Mouse (Mus musculus) kidney, embryonic 15.5 days (tissue): Measurements from ENCODE around the gene Thrap3. TPM values are rescaled to one million over a fixed set of nuclear protein-coding genes. Genes with fewer than 3 reads are reported as not detected.
A peak's percentile ranks its signal among the peaks of the same experiment; 100 is the strongest.
"Not testable (repeated sequence)": the region's sequence is repeated elsewhere in the genome, so short reads cannot be mapped to it uniquely, and the experiment has no call there.

ENCODE experiments used
- ATAC-seq: fragments of 200-750 bp; cut with Nextera tagmentation; replicated peaks from 2 replicates; pipeline ENCODE4 v1.8.0; 2017; ENCODE audit warnings: moderate TSS enrichment; ENCODE audit not compliant: low FRiP score
- H3K27ac ChIP-seq: fragments of 300-500 bp; sonication (generic); 2 replicates; pipeline ENCODE4 v1.5.1; 2015; ENCODE audit warnings: mild to moderate bottlenecking, inconsistent platforms
- H3K27me3 ChIP-seq: fragments of 300-500 bp; sonication (generic); 2 replicates; pipeline ENCODE4 v1.6.1; 2015; ENCODE audit warnings: inconsistent platforms
- H3K36me3 ChIP-seq: fragments of 300-500 bp; sonication (generic); 2 replicates; pipeline ENCODE4 v1.6.1; 2015; ENCODE audit warnings: inconsistent platforms
- H3K4me1 ChIP-seq: fragments of 300-500 bp; sonication (generic); 2 replicates; pipeline ENCODE4 v1.6.1; 2015; ENCODE audit warnings: inconsistent platforms
- H3K4me2 ChIP-seq: fragments of 300-500 bp; sonication (generic); 2 replicates; pipeline ENCODE4 v1.6.1; 2015; ENCODE audit warnings: moderate library complexity, mild to moderate bottlenecking, inconsistent platforms
- H3K4me3 ChIP-seq: fragments of 300-500 bp; sonication (generic); replicated peaks from 2 replicates; pipeline ENCODE4 v1.5.1; 2015; ENCODE audit warnings: mild to moderate bottlenecking, inconsistent platforms
- H3K9ac ChIP-seq: fragments of 300-500 bp; sonication (generic); 2 replicates; pipeline ENCODE4 v1.6.1; 2015; ENCODE audit warnings: mild to moderate bottlenecking, inconsistent platforms
- H3K9me3 ChIP-seq: fragments of 300-500 bp; sonication (generic); replicated peaks from 2 replicates; pipeline ENCODE4 v1.6.1; 2016; ENCODE audit warnings: inconsistent platforms
- WGBS: fragments of 180-500 bp; shearing (Covaris S2); methylation state at CpG from one replicate; pipeline ENCODE4 v1.1.7; 2015; ENCODE audit warnings: mixed read lengths; 5-methylcytosine and 5-hydroxymethylcytosine counted together
- polyA plus RNA-seq: library from polyadenylated mRNA; unstranded; fragments of >200 nt; fragmentation: Nextera tagmentation; extraction: Ambion mirVana; gene quantifications from 2 replicates; pipeline ENCODE4 v1.2.1, GENCODE M21; 2015

Thrap3 gene
- polyA plus RNA-seq, 1 experiment from 2014 or later = 230 TPM

DNA sequence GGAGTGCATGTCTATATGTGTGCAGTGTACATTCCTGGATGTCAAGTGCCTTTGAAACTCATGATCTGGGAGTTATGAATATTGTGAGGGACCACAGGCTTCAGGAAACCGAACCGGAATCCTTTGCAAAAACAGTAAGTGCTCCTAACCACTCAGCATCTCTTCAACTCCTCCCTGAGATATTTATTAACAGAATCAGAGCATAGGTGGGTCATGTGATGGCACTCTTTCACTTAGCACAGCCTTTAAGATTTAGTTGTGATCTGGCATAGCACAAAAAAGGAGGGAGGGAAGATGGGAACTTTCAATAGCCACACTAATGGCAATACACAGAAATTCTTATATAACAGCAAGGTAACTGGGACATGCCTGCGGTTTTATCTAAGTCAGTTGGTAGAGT lies 15.5 kb downstream of the Thrap3 start:
- ATAC-seq = no peak
- Histone ChIP-seq H3K27me3 (no peaks in the 10 kb centered on the region), H3K4me2 (no peak overlapping the region), H3K36me3 (peaks cover 85% of the 10 kb centered on the region), H3K9me3 (no peaks in the 10 kb centered on the region), H3K27ac (no peak overlapping the region), H3K9ac (no peak overlapping the region), H3K4me3 (no peak overlapping the region), H3K4me1 (peaks cover 13% of the 10 kb centered on the region; the same call in 1 of the 2 replicates)
- 86% methylated on average over 3 of the region's 3 CpGs for WGBS

DNA sequence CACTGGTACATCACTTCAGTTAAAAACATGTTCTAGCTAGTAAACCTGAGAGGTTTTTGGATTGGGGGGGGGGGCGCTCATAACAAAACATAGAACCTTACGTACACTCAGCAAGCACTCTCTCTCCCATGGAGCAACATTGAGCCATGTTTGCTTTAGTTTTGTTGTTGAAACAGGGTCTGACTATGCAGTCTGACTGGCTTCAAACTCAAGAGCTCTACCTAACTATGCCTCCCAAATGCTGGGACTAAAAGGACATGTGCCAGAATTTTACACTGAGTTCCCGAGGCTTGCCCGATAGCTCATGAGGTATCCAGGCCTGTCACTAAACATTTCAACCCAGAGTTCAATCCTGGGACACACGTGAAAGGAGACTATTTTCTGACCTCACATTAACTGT lies 19.5 kb downstream of the Thrap3 start:
- H3K27me3 ChIP-seq = no peaks in the 10 kb centered on the region
- peaks cover 87% of the 10 kb centered on the region for H3K36me3 ChIP-seq
- no peak overlapping the region for H3K27ac ChIP-seq
- H3K4me3 ChIP-seq = no peak overlapping the region
- no peak overlapping the region for H3K9ac ChIP-seq
- WGBS = 87% methylated on average over 5 of the region's 5 CpGs
- no peak for ATAC-seq
- no peak overlapping the region for H3K4me2 ChIP-seq
- no peaks in the 10 kb centered on the region for H3K9me3 ChIP-seq
- peaks cover 9% of the 10 kb centered on the region; the same call in 1 of the 2 replicates for H3K4me1 ChIP-seq

DNA sequence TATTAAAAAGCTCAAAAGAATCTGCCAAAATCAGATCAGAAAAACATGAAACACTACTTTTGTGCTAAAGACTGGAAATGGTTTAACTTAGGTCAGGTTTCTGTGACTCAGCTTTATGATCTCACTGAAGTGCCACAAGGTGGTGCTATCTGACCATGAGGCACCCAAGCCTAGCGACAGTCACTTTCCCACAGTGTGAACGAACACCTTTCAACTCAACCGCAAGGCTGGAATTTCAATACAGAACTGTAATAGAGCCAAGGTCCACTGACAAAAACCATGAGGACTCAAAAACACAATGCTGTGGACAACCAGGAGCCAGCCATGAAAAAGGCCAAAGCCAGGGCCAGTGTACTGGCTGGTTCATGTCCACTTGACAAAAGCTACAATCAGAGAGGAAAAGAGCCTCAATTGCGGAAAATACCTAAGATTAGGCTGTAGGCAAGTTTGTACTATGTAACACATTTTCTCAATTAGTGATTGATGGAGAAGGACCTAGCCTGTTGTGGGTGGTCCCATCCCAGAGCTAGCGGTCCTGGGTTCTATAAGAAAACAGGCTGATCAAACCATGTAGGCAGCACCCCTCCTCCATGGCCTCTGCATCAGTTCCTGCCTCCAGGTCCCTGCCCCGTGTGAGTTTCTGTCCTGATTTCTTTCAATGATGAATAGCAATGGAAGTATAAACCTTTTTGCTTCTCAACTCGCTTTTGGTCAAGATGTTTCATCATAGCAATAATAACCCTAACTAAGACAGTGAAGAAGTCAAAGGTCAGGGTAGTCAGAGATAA lies 21.2 kb downstream of the Thrap3 start:
- no peaks in the 10 kb centered on the region for H3K27me3 ChIP-seq
- H3K27ac ChIP-seq = peak overlapping the region; percentile 16; the same call in 1 of the 2 replicates
- H3K4me1 ChIP-seq = no peaks in the 10 kb centered on the region
- no peak overlapping the region for H3K9ac ChIP-seq
- H3K9me3 ChIP-seq = no peaks in the 10 kb centered on the region
- 56% methylated on average over 7 of the region's 7 CpGs for WGBS
- no peak overlapping the region for H3K4me2 ChIP-seq
- H3K4me3 ChIP-seq = no peak overlapping the region
- H3K36me3 ChIP-seq = peaks cover 89% of the 10 kb centered on the region
- 0 out of 2 replicates have a peak, but pooled peaks have one; percentile 49 for ATAC-seq

DNA sequence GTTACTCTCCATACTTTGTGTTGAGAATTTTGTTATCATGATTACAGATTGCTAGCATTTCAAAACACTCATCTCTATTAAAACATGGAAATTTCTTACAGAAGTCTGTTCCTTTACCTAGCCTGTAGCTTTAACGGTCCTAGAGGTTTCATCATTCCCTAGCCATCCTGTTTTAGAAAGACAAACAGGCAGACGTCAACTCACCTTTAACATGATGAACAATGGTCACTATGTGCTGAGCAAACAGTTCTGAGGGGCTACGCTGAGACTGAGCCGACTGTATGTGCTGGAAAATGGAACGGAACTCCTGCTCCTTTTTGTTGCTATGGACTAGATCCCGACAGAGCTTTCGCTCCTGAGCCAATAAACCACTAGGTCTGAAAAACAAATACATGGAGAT lies 26.6 kb downstream of the Thrap3 start:
- not testable (repeated sequence) for ATAC-seq
- WGBS = 91% methylated on average over 7 of the region's 7 CpGs

DNA sequence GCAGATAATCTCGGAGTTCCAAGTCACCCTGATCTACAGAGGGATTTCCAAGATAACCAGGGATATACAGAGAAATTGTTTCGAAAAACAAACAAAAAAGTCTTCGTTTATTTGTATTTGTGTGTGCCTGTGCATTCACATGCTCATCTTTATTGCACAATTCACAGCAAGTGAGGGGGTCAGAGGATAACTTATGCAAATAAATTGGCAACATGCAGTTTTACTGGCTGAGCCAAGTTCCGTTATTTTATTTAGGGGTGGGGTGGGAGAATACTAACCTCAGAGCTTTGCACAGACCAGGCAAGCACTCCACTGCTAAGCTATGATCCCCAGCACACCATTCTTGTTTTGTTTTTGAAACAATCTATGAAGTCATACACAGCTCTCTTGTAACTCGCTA lies 28.8 kb downstream of the Thrap3 start:
- no peaks in the 10 kb centered on the region for H3K4me1 ChIP-seq
- no peak for ATAC-seq
- H3K27me3 ChIP-seq = no peaks in the 10 kb centered on the region
- WGBS = 91% methylated on average over 5 of the region's 5 CpGs
- no peak overlapping the region for H3K4me3 ChIP-seq
- no peak overlapping the region for H3K9ac ChIP-seq
- H3K9me3 ChIP-seq = no peaks in the 10 kb centered on the region
- H3K4me2 ChIP-seq = no peak overlapping the region
- peaks cover 92% of the 10 kb centered on the region for H3K36me3 ChIP-seq
- no peak overlapping the region for H3K27ac ChIP-seq

More for the DNA sequence above, 26.6 kb downstream of the Thrap3 start:
- H3K9me3 ChIP-seq, H3K4me1 ChIP-seq, H3K27me3 ChIP-seq, H3K9ac ChIP-seq, H3K4me2 ChIP-seq, H3K4me3 ChIP-seq, H3K27ac ChIP-seq: not testable (repeated sequence)
- H3K36me3 ChIP-seq = peaks cover 92% of the 10 kb centered on the region

DNA sequence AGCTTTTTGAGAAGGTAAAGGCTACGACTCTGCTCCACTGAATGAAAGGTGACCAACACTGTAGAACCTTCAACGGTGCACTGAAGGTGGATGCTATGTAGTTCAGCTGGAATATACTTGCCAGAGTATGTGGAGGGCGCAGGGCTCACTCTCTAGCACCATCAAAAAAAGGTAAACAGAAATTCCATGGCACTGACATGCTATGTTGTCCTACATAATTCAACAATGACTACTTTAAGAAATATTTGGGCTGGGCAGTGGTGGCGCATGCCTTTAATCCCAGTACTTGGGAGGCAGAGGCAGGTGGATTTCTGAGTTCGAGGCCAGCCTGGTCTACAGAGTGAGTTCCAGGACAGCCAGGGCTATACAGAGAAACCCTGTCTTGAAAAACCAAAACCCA lies 31.8 kb downstream of the Thrap3 start:
- H3K36me3 ChIP-seq = peaks cover 97% of the 10 kb centered on the region
- not testable (repeated sequence) for ATAC-seq

DNA sequence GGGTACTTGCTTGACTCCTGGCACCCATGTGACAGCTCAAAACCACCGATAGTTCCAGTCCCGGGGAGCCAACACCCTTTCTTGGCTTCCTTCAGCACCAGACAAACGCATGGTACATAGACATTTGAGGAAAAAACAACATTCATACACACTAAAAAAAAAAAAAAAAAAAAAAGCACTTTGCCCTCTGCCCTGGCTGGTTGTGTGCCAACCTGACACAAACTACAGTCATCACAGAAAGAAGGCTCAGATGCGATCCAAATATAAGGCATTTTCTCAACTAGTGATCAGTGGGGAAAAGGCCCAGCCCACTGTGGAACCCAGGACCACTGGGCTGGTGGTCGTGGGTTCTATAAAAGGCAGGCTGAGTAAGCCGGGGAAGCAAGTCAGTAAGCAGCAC lies 33.7 kb downstream of the Thrap3 start:
- Histone ChIP-seq H3K36me3 (peaks cover 83% of the 10 kb centered on the region), H3K27ac (no peak overlapping the region), H3K4me1 (no peaks in the 10 kb centered on the region; the same call in 1 of the 2 replicates), H3K27me3 (no peaks in the 10 kb centered on the region), H3K9ac (no peak overlapping the region), H3K4me3 (no peak overlapping the region), H3K9me3 (no peaks in the 10 kb centered on the region), H3K4me2 (no peak overlapping the region)
- no peak for ATAC-seq
- 84% methylated on average over 6 of the region's 6 CpGs for WGBS

More for the DNA sequence above, 31.8 kb downstream of the Thrap3 start:
- not testable (repeated sequence) for H3K4me3 ChIP-seq, H3K4me2 ChIP-seq, H3K27me3 ChIP-seq, H3K27ac ChIP-seq, H3K4me1 ChIP-seq, H3K9ac ChIP-seq, H3K9me3 ChIP-seq
- WGBS = 96% methylated on average over 5 of the region's 5 CpGs

DNA sequence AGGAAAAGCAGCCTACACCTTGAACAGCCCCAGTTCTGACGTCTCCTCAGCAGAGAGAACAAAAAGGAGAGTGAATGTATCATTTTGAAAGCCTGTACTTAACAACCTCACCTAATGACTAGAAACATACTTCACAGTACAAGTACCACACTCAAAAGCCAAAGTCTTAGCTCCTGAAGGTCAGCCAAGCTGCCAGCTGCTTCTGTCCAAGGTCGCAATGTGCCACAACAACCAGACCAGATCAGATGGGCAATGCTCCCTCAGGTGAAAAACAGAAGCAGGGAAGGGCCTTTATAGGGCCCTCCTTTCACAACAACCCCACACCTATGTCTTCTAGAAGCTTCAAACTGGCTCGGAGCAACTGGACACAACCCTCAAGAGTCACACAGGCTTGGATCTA lies 36.5 kb downstream of the Thrap3 start:
- no peak overlapping the region for H3K27ac ChIP-seq
- no peak overlapping the region for H3K4me2 ChIP-seq
- whole genome bisulfite sequencing = 78% methylated on average over 3 of the region's 3 CpGs
- ATAC-seq = no peak
- H3K36me3 ChIP-seq = peaks cover 57% of the 10 kb centered on the region
- no peaks in the 10 kb centered on the region for H3K27me3 ChIP-seq
- no peak overlapping the region for H3K4me3 ChIP-seq
- no peaks in the 10 kb centered on the region for H3K9me3 ChIP-seq
- H3K9ac ChIP-seq = no peak overlapping the region
- peaks cover 25% of the 10 kb centered on the region for H3K4me1 ChIP-seq

DNA sequence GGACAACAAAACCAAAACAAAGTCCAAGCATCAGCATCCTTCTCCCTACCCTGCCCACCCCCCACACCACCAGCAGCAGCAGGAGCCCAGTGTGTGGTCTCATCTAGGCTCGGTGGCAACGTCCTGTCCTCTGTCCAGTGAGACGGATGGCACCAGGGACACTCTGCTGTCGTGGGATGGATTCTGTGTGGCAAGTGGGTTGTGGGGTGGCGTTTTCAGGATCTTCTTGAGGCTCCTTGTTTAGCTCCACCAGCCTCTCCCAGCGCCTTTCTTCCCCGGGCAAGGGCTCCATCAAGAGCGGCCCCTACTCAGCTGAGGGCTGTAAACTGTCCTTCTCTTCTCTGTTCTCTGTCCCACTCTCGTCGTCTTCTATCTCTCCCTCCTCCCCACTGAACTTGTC lies 37.5 kb downstream of the Thrap3 start:
- whole genome bisulfite sequencing = 71% methylated on average over 10 of the region's 10 CpGs
- H3K4me1 ChIP-seq = peaks cover 28% of the 10 kb centered on the region

DNA sequence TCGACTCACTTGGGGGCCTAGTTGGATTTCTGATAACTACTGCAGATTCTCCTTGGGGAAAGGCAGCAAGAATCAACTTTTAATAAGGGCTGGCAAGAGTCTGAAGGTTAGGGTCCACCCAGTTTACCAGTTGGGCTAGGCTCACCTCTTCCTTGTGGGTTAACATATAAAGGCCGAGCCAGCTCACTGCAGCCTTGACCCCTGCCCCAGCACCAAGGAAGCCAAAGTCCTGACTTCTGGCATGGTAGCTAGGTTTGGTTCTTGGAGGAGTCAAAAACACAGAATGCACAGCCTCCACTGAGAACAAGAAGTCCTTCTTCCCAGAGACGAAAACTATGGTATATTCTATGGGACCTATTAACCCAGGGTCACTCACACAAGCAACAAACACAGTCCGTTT lies 38.9 kb downstream of the Thrap3 start:
- WGBS = 45% methylated on average over 4 of the region's 4 CpGs
- Histone ChIP-seq H3K9me3 (no peaks in the 10 kb centered on the region), H3K27me3 (no peaks in the 10 kb centered on the region), H3K9ac (no peak overlapping the region), H3K4me2 (peak overlapping the region; percentile 97), H3K27ac (peak overlapping the region; percentile 90), H3K36me3 (peaks cover 34% of the 10 kb centered on the region), H3K4me1 (peaks cover 33% of the 10 kb centered on the region), H3K4me3 (peak overlapping the region; percentile 63; the same call in 1 of the 2 replicates)
- ATAC-seq = no peak

More for the DNA sequence above, 37.5 kb downstream of the Thrap3 start:
- not testable (repeated sequence) for H3K27ac ChIP-seq, H3K27me3 ChIP-seq, H3K4me3 ChIP-seq, H3K9me3 ChIP-seq, ATAC-seq, H3K9ac ChIP-seq, H3K4me2 ChIP-seq
- H3K36me3 ChIP-seq = peaks cover 48% of the 10 kb centered on the region

DNA sequence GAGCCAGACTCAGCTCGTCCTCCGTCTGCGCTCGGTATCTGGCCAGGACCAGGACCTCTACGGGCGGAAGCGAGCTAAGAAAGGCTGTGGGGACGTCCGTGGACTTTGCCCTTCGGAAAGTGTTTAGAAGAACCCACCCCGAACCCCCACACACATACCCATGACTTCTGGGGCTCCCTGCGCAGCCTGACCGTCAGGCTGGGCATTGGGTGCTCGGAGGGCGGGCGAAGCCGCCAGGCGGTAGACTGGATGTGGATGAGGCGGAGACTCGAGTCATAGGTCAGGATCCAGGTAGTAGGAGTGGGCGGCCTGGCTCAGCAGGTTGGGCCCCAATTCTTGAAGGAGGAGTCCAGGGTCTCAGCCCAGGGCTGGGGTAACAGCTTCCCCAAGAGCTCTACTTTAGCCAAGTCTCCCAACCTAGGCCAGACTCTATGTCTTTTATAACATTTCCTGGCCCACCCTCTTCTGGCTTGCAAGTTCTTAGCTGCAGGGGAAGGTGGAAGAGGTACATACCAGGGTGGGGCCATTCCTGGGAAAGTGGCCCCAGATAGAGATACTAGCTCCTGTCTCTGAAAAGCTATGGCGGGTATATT lies 39.4 kb downstream of the Thrap3 start, which contains the start of gene Sh3d21:
Gene Sh3d21, minus strand, starts transcription at position 425 of the 593 bp plus-strand sequence.
- Histone ChIP-seq H3K27me3 (no peaks in the 10 kb centered on the region), H3K4me3 (peak within 1 kb of the TSS; percentile 63), H3K9ac (peak within 1 kb of the TSS; percentile 71), H3K27ac (peak within 1 kb of the TSS; percentile 90), H3K9me3 (no peaks in the 10 kb centered on the region), H3K4me1 (peaks cover 33% of the 10 kb centered on the region), H3K36me3 (peaks cover 29% of the 10 kb centered on the region), H3K4me2 (peak within 1 kb of the TSS; percentile 97)
- peak; percentile 34 for ATAC-seq
- 5% methylated on average over 22 of the region's 22 CpGs for WGBS

DNA sequence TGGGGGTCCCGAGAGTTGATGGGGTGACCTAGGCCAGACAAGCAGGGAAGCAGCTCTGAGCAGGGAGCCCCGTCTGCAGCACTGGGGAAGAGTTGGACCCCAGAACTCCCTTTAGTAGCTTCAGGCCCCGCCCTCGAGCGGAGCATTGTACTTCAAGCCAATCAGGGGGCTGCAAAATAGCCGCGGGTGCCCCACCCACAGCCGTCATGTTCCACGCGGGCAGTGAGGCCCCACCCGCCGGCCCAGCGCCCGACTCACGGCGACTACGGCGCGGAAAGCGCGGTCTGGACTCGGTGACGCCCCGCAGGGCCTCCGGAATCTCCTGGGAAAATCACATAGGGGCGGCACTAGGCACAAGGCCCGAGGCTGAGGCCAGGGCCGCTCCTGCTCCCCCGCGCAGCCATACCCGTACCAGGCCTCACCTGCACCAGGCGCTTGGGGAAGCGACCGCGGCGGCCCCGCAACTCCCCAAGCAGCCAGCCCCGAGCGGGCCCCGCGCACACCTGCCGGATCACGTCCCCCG lies 40.0 kb downstream of the Thrap3 start:
- Histone ChIP-seq H3K27ac (peak overlapping the region; percentile 90), H3K4me3 (peak overlapping the region; percentile 63), H3K4me1 (peaks cover 33% of the 10 kb centered on the region), H3K36me3 (peaks cover 23% of the 10 kb centered on the region), H3K9ac (peak overlapping the region; percentile 71), H3K9me3 (no peaks in the 10 kb centered on the region), H3K27me3 (no peaks in the 10 kb centered on the region), H3K4me2 (peak overlapping the region; percentile 97)
- ATAC-seq = peak; percentile 94
- WGBS = 1% methylated on average over 44 of the region's 44 CpGs
